Mouse (Mus musculus) erythroblast, embryonic 14.5 days (primary cell): ENCODE measurements around the gene Tecr.

ENCODE experiments used
- GATA1 ChIP-seq: IDR thresholded peaks from 2 replicates; pipeline ENCODE4 v1.6.1; 2012; ENCODE audit warnings: low read length, inconsistent platforms, mixed read lengths
- TAL1 ChIP-seq: IDR thresholded peaks from 3 replicates; pipeline ENCODE4 v1.6.1; 2012; ENCODE audit warnings: low read length, inconsistent platforms, mixed read lengths

GRCm38 (mm10) chr8:83638856-83639255, 31.1 kb upstream of the Tecr start:
- no peak for TF ChIP-seq GATA1
- no peak for TF ChIP-seq TAL1
